Mouse (Mus musculus) embryonic facial prominence, embryonic 12.5 days (tissue): ENCODE data around the gene Sec22c. TPM values are rescaled to one million over a fixed set of nuclear protein-coding genes. Genes with fewer than 3 reads are reported as not detected.
A peak's percentile ranks its signal among the peaks of the same experiment; 100 is the strongest.

ENCODE experiments used
- ATAC-seq: fragments of 200-750 bp; cut with Nextera tagmentation; 2 replicates; pipeline ENCODE4 v1.8.0; 2017; ENCODE audit not compliant: insufficient number of reproducible peaks, insufficient read depth, low FRiP score, low TSS enrichment
- H3K27ac ChIP-seq: fragments of 300-500 bp; sonication (generic); 2 replicates; pipeline ENCODE4 v1.5.1; 2016; ENCODE audit warnings: mild to moderate bottlenecking
- H3K27me3 ChIP-seq: fragments of 300-500 bp; sonication (generic); 2 replicates; pipeline ENCODE4 v1.6.1; 2016; ENCODE audit warnings: mild to moderate bottlenecking, moderate library complexity
- H3K36me3 ChIP-seq: fragments of 300-500 bp; sonication (generic); 2 replicates; pipeline ENCODE4 v1.6.1; 2016; ENCODE audit warnings: mild to moderate bottlenecking
- H3K4me1 ChIP-seq: fragments of 300-500 bp; sonication (generic); 2 replicates; pipeline ENCODE4 v1.6.1; 2016
- H3K4me2 ChIP-seq: fragments of 300-500 bp; sonication (generic); replicated peaks from 2 replicates; pipeline ENCODE4 v1.6.1; 2016; ENCODE audit warnings: mild to moderate bottlenecking, moderate library complexity
- H3K4me3 ChIP-seq: fragments of 300-500 bp; sonication (generic); 2 replicates; pipeline ENCODE4 v1.5.1; 2016; ENCODE audit warnings: mild to moderate bottlenecking
- H3K9ac ChIP-seq: fragments of 300-500 bp; sonication (generic); 2 replicates; pipeline ENCODE4 v1.6.1; 2016; ENCODE audit warnings: mild to moderate bottlenecking, moderate library complexity
- H3K9me3 ChIP-seq: fragments of 300-500 bp; sonication (generic); 2 replicates; pipeline ENCODE4 v1.6.1; 2016; ENCODE audit warnings: mild to moderate bottlenecking, moderate library complexity
- WGBS: fragments of 180-500 bp; shearing (Covaris S2); methylation state at CpG from one replicate; pipeline ENCODE4 v1.1.7; 2016; 5-methylcytosine and 5-hydroxymethylcytosine counted together
- polyA plus RNA-seq: library from polyadenylated mRNA; unstranded; fragments of >200 nt; fragmentation: Nextera tagmentation; extraction: Ambion mirVana; gene quantifications from 2 replicates; pipeline ENCODE4 v1.2.1, GENCODE M21; 2016

Gene Sec22c
- polyA plus RNA-seq, 1 experiment from 2014 or later = 18.0 TPM

GRCm38 (mm10) chr9:121710584-121710975 lies 5.3 kb upstream of the Sec22c start:
- Histone ChIP-seq H3K4me1 (peaks cover 18% of the 10 kb centered on the region), H3K27me3 (no peaks in the 10 kb centered on the region), H3K9ac (peak overlapping the region; percentile 89), H3K27ac (peak overlapping the region; percentile 92), H3K4me2 (peak overlapping the region; percentile 82), H3K9me3 (no peaks in the 10 kb centered on the region), H3K4me3 (peak overlapping the region; percentile 91), H3K36me3 (peaks cover 10% of the 10 kb centered on the region; the same call in 1 of the 2 replicates)
- 0 out of 2 replicates have a peak, but pooled peaks have one; percentile 2 for ATAC-seq
- WGBS = under 1% methylated on average over 18 of the region's 18 CpGs

DNA sequence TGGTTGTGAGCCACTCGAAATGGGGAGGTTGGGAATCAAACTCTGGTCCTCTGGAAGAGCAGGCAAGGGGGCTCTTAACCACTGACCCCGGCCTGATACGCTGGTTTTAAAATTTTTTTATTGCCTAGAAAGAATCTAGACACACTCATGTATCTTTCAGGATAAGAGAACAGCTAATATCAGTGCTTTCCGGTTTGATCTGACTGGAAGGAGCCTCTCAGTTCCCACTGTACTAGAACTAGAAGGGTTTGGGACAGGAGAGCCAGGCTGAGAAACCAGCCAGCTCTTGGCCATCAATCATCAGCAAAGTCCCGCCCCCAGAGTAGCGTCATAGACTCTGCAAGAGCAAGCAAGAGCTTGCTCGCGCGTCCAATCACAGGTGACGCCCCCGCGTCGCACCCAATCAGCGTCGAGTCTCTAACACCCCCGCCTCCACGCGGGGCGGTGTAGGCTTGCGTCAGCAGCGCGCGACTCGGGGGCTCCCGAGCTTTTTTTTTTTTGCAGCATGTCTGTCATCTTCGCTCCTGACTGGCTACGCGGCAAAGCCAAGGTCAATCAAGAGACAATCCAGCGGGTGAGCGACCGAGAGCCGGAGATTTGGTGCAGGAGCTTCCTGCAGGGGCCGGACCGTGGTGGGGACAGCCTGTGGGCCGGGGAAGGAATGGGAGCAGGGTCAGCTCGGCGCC lies 4.8 kb upstream of the Sec22c start, which contains the start of gene Ss18l2:
Ss18l2 (plus strand) TSS at position 432 of the 686 bp plus-strand sequence.
- Histone ChIP-seq H3K9ac (peak within 1 kb of the TSS; percentile 89), H3K4me1 (peaks cover 23% of the 10 kb centered on the region), H3K4me2 (peak within 1 kb of the TSS; percentile 82), H3K9me3 (no peaks in the 10 kb centered on the region), H3K27ac (peak within 1 kb of the TSS; percentile 92), H3K36me3 (peaks cover 10% of the 10 kb centered on the region; the same call in 1 of the 2 replicates), H3K27me3 (no peaks in the 10 kb centered on the region), H3K4me3 (peak within 1 kb of the TSS; percentile 91)
- peak; percentile 94 for ATAC-seq
- 5% methylated on average over 37 of the region's 37 CpGs for WGBS

DNA sequence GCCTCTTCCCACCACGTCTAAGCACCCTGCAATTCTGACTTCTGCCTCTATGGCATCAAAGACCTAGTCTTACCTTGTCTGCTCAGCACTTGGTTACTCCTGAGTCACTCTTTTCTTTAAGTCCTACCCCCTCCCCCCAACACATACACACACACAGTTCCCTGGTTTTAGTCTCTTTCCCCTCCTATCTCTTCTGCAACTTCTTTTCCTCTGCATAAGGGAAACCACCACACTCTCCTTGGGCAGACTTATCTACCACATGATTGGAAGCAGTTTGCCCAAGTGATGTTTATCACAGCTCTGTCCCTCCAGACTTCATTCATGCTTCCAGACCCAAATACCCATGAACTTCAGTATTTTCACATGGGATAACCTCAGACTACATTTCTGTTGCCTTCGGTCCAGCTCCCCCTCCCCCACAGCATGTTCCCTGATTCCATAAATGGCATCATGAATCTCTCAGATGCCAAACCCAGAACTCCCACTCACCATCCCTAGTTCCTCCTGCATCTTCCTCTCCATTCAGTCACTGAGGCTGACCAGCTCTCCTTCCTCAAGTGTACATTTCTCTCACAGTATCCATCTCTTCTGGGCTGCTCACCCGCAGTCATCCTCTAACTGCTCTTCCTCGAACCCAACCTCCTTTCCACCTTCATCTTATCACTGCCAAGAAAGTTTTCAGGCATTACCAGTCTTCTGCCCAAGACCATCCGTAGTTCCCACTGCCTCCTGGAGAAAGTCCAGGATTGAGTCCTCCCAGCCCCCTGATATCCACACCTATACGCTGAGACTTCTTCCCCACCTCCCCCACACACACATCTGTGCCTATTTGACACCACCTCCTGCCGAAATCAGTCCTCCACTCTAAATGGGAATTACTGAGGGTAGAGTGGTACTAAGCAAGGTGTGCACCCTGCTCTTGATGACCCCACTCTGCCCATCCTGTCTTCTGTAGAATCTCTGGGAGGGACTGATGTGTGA lies 3.5 kb upstream of the Sec22c start:
- Histone ChIP-seq H3K27me3 (no peaks in the 10 kb centered on the region), H3K36me3 (peaks cover 10% of the 10 kb centered on the region; the same call in 1 of the 2 replicates), H3K9ac (no peak overlapping the region), H3K4me3 (no peak overlapping the region), H3K4me2 (no peak overlapping the region), H3K4me1 (peaks cover 29% of the 10 kb centered on the region), H3K27ac (no peak overlapping the region), H3K9me3 (no peaks in the 10 kb centered on the region)
- no peak for ATAC-seq
- 63% methylated on average over 7 of the region's 7 CpGs for whole genome bisulfite sequencing

DNA sequence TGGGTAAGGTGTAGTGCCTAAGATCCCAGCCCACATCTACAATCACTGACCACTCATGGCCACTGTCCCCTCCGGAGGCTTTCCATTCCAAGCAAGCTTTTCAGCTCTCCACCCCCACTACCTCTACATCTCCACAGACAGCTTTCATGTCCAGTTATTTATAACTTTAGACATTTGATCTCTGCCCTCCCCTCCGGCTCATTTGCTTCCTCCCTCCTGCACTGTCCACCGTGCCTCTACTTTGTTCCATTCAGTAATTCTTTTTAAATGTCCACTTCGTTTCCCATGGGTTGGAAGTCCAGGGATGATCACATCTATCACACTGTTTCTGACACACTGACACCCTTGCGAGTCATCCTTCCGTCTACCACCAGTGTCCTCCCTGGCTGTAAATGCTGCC lies 2.5 kb upstream of the Sec22c start:
- H3K36me3 ChIP-seq = peaks cover under 1% of the 10 kb centered on the region; the same call in 1 of the 2 replicates
- H3K4me2 ChIP-seq = no peak overlapping the region
- no peaks in the 10 kb centered on the region for H3K27me3 ChIP-seq
- ATAC-seq = no peak
- peaks cover 29% of the 10 kb centered on the region for H3K4me1 ChIP-seq
- no peak overlapping the region for H3K4me3 ChIP-seq
- H3K9me3 ChIP-seq = no peaks in the 10 kb centered on the region
- no peak overlapping the region for H3K9ac ChIP-seq
- 67% methylated on average over 6 of the region's 6 CpGs for WGBS
- H3K27ac ChIP-seq = no peak overlapping the region

DNA sequence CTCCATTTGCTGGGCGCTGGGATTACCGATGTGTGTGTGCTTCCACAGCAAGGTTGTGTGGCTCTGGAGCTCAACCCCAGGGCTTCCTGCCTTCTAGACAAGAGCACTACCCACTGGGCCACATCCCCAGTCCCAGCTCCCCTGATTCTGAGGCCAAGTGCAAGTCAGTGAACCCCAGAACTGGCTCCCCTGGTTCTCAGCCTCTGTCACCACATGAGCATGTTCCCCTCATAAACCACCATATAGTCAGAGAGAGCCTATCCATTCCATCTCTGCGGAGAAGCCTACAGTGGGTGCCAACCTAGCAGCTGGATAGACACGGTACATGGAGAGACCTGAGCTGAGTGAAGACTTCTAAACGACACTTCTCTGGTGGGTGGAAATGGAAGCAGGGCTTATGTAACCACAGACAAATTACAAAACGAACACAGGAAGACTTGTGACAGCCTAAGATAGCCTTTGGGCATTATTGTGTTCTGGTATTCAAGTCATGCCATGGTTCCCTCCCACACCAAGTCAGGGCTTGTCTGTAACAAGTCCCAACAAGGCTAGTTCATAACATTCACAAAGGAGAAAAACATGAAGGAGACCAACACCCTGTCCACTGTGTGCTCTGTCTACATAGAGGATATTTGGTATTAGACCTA lies 862 bp upstream of the Sec22c start:
- H3K4me1 ChIP-seq = peaks cover 21% of the 10 kb centered on the region
- no peaks in the 10 kb centered on the region for H3K27me3 ChIP-seq
- H3K36me3 ChIP-seq = no peaks in the 10 kb centered on the region
- H3K9me3 ChIP-seq = no peaks in the 10 kb centered on the region
- H3K27ac ChIP-seq = no peak overlapping the region
- ATAC-seq = no peak
- WGBS = 79% methylated on average over 6 of the region's 6 CpGs
- 0 out of 2 replicates have a peak overlapping the region, but pooled peaks have one; percentile 93 for H3K4me2 ChIP-seq
- H3K9ac ChIP-seq = peak overlapping the region; percentile 73; the same call in 1 of the 2 replicates
- no peak overlapping the region for H3K4me3 ChIP-seq

GRCm38 (mm10) chr9:121704261-121704645 lies 1.0 kb downstream of the Sec22c start:
- Histone ChIP-seq H3K27me3 (no peaks in the 10 kb centered on the region), H3K27ac (no peak overlapping the region), H3K36me3 (0 out of 2 replicates have a peak, but pooled peaks cover 3% of the 10 kb centered on the region), H3K4me1 (peaks cover 12% of the 10 kb centered on the region), H3K4me2 (peak overlapping the region; percentile 93), H3K9me3 (no peaks in the 10 kb centered on the region), H3K9ac (peak overlapping the region; percentile 73), H3K4me3 (peak overlapping the region; percentile 69)
- WGBS = 32% methylated on average over 11 of the region's 11 CpGs
- no peak for ATAC-seq

DNA sequence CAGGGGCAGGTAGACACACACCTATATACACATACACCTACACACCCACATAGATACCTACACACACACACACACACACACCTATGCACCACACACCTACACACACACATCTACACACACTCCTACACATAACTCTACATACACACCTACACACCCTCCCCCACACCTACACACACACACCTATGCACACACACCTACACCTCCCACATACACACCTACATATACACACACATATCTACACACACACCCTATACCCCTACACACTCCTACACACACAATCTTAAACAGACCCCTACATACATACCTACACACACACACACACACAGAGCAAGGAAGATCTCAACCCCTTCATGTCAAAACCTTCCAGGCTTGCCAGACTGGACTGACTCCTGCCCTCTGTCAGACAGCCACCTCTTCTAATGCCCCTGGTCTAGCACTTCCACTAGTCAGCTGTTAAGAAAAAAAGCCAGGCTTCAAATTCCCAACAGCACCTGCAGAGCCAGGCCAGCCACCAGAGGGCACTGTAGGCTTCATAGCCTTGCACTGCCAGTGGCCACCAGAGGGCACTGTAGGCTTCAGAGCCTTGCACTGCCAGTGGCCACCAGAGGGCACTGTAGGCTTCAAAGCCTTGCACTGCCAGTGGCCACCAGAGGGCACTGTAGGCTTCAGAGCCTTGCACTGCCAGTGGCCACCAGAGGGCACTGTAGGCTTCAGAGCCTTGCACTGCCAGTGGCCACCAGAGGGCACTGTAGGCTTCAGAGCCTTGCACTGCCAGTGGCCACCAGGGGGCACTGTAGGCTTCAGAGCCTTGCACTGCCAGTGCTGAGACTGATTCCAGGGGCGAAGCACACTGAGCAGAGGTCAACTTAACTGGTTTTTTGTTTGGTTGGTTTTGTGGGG lies 7.9 kb downstream of the Sec22c start:
- 97% methylated on average over 1 of the region's 1 CpGs for WGBS
- H3K36me3 ChIP-seq = peaks cover 24% of the 10 kb centered on the region
- H3K4me2 ChIP-seq = no peak overlapping the region
- no peak overlapping the region for H3K27ac ChIP-seq
- no peak overlapping the region for H3K4me3 ChIP-seq
- no peak overlapping the region for H3K9ac ChIP-seq
- no peaks in the 10 kb centered on the region for H3K27me3 ChIP-seq
- no peaks in the 10 kb centered on the region; the same call in 1 of the 2 replicates for H3K9me3 ChIP-seq
- H3K4me1 ChIP-seq = no peaks in the 10 kb centered on the region
- ATAC-seq = peak; percentile 52; the same call in 1 of the 2 replicates

DNA sequence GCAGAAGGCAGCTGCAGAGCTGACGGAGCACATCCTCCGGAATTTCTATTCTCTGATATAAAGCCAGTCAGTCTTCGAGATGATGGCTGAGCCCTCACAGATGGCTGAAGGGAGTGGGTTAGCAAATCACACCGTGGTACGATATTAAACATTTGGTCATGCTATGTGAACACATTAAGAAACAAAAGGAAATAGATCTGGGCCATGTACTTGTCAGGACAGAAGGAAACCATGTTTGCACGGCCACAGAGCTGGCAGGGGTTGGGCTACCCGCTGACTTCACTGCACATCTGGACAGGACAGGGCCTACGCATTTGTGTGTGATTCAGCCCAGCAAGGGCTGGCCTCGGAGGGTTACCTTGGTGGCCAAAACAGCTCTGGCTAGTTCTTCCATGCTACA lies 8.7 kb downstream of the Sec22c start:
- no peaks in the 10 kb centered on the region for H3K4me1 ChIP-seq
- no peak overlapping the region for H3K4me2 ChIP-seq
- H3K9me3 ChIP-seq = no peaks in the 10 kb centered on the region; the same call in 1 of the 2 replicates
- WGBS = 96% methylated on average over 9 of the region's 9 CpGs
- H3K4me3 ChIP-seq = no peak overlapping the region
- ATAC-seq = no peak
- H3K9ac ChIP-seq = no peak overlapping the region
- H3K27ac ChIP-seq = no peak overlapping the region
- H3K27me3 ChIP-seq = no peaks in the 10 kb centered on the region
- H3K36me3 ChIP-seq = peaks cover 26% of the 10 kb centered on the region

- no peak overlapping the region for H3K4me3 ChIP-seq
- H3K9ac ChIP-seq = no peak overlapping the region
- H3K36me3 ChIP-seq = peaks cover 43% of the 10 kb centered on the region
- no peaks in the 10 kb centered on the region for H3K27me3 ChIP-seq
- ATAC-seq = no peak
- H3K27ac ChIP-seq = no peak overlapping the region
- 72% methylated on average over 12 of the region's 12 CpGs for WGBS
- no peaks in the 10 kb centered on the region; the same call in 1 of the 2 replicates for H3K9me3 ChIP-seq
- no peak overlapping the region for H3K4me2 ChIP-seq
- H3K4me1 ChIP-seq = 0 out of 2 replicates have a peak, but pooled peaks cover 5% of the 10 kb centered on the region
Observed at GRCm38 (mm10) chr9:121694736-121695135, 10.6 kb downstream of the Sec22c start.

DNA sequence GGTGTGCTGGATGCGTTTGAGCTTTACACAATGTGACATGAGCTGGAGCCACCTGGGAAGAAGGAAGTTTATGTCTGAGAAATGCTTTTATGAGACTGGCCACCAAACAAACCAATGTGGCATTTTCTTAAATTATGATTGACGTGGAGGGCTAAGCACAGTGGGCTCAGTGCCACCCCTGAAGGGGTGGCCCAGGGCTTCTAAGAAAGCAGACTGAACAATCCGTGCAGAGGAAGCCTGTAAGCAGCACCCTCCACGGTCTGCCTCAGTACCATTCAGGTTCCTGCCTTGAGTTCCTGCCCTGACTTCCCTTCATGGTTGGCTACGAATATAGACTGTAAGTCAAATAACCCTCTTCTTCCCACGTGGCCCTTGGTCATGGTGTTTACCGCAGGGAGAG lies 14.6 kb downstream of the Sec22c start:
- Histone ChIP-seq H3K4me1 (0 out of 2 replicates have a peak, but pooled peaks cover 5% of the 10 kb centered on the region), H3K27ac (no peak overlapping the region), H3K27me3 (no peaks in the 10 kb centered on the region), H3K9ac (no peak overlapping the region), H3K4me3 (no peak overlapping the region), H3K4me2 (no peak overlapping the region), H3K36me3 (peaks cover 56% of the 10 kb centered on the region), H3K9me3 (no peaks in the 10 kb centered on the region)
- ATAC-seq = no peak
- 85% methylated on average over 7 of the region's 7 CpGs for WGBS
